Mouse (Mus musculus) stomach, embryonic 15.5 days (tissue): ENCODE data around the gene Slc6a20b. TPM values are rescaled to one million over a fixed set of nuclear protein-coding genes. Genes with fewer than 3 reads are reported as not detected.
"Not testable (repeated sequence)": the region's sequence is repeated elsewhere in the genome, so short reads cannot be mapped to it uniquely, and the experiment has no call there.

Experiments
- ATAC-seq: fragments of 200-750 bp; cut with Nextera tagmentation; 2 replicates; pipeline ENCODE4 v1.8.0; 2017; ENCODE audit warnings: low read depth, moderate number of reproducible peaks, moderate TSS enrichment; ENCODE audit not compliant: insufficient read depth, low FRiP score
- H3K27ac ChIP-seq: fragments of 300-500 bp; sonication (generic); 2 replicates; pipeline ENCODE4 v1.5.1; 2015; ENCODE audit warnings: mild to moderate bottlenecking, inconsistent platforms
- H3K27me3 ChIP-seq: fragments of 300-500 bp; sonication (generic); replicated peaks from 2 replicates; pipeline ENCODE4 v1.6.1; 2015; ENCODE audit warnings: inconsistent platforms
- H3K36me3 ChIP-seq: fragments of 300-500 bp; sonication (generic); 2 replicates; pipeline ENCODE4 v1.6.1; 2015; ENCODE audit warnings: inconsistent platforms
- H3K4me1 ChIP-seq: fragments of 300-500 bp; sonication (generic); 2 replicates; pipeline ENCODE4 v1.6.1; 2015; ENCODE audit warnings: inconsistent platforms
- H3K4me2 ChIP-seq: fragments of 300-500 bp; sonication (generic); 2 replicates; pipeline ENCODE4 v1.6.1; 2015; ENCODE audit warnings: mild to moderate bottlenecking, inconsistent platforms
- H3K4me3 ChIP-seq: fragments of 300-500 bp; sonication (generic); replicated peaks from 2 replicates; pipeline ENCODE4 v1.5.1; 2015; ENCODE audit warnings: inconsistent platforms
- H3K9ac ChIP-seq: fragments of 300-500 bp; sonication (generic); 2 replicates; pipeline ENCODE4 v1.6.1; 2015; ENCODE audit warnings: inconsistent platforms
- H3K9me3 ChIP-seq: fragments of 300-500 bp; sonication (generic); 2 replicates; pipeline ENCODE4 v1.6.1; 2016; ENCODE audit warnings: inconsistent platforms
- WGBS: fragments of 180-500 bp; shearing (Covaris S2); methylation state at CpG from one replicate; pipeline ENCODE4 v1.1.7; 2015; 5-methylcytosine and 5-hydroxymethylcytosine counted together
- polyA plus RNA-seq: library from polyadenylated mRNA; unstranded; fragments of >200 nt; fragmentation: Nextera tagmentation; extraction: Ambion mirVana; gene quantifications from 2 replicates; pipeline ENCODE4 v1.2.1, GENCODE M21; 2015

Gene Slc6a20b
- polyA plus RNA-seq: 0.28 and 0.30 TPM in 2 replicates

DNA sequence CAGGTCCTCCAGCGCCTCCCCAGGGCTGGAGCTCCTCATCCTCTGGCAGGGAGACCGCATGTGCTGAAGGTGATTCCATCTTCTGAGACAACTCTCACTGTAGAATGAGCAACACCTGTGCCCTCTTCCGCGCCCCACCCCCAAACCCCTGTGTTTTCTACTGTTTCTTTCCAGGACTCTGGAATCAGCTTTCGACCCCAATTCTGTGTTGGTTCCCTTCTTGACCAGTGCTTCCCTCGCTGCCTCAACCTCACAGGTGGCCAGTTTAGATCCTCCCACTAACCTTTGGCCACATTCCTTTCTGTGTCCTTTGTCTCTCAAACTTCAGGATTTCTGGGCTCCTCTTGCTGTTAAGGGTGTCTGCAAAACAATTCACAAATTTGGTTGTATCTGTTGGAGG lies at the start of gene Slc6a20b:
TSS of gene Slc6a20b (minus strand) at position 285 of the 400 bp plus-strand sequence.
- no peak within 1 kb of the TSS for H3K4me2 ChIP-seq
- 80% methylated on average over 6 of the region's 6 CpGs for WGBS
- ATAC-seq: no peak
- H3K4me1 ChIP-seq: no peaks in the 10 kb centered on the region
- no peaks in the 10 kb centered on the region for H3K9me3 ChIP-seq
- no peaks in the 10 kb centered on the region for H3K36me3 ChIP-seq
- no peak within 1 kb of the TSS for H3K27ac ChIP-seq
- no peak within 1 kb of the TSS for H3K9ac ChIP-seq
- H3K4me3 ChIP-seq: no peak within 1 kb of the TSS
- H3K27me3 ChIP-seq: no peaks in the 10 kb centered on the region

- 23% methylated on average over 2 of the region's 2 CpGs for WGBS
- H3K4me1 ChIP-seq: peaks cover 8% of the 10 kb centered on the region
- no peaks in the 10 kb centered on the region for H3K36me3 ChIP-seq
- H3K27ac ChIP-seq: no peak overlapping the region
- H3K4me3 ChIP-seq: peak overlapping the region; percentile 45; the same call in 1 of the 2 replicates
- peaks cover 28% of the 10 kb centered on the region for H3K27me3 ChIP-seq
- peak overlapping the region; percentile 76 for H3K4me2 ChIP-seq
- no peak for ATAC-seq
- no peaks in the 10 kb centered on the region for H3K9me3 ChIP-seq
- no peak overlapping the region for H3K9ac ChIP-seq
Measured at GRCm38 (mm10) chr9:123679198-123679597, 46.8 kb upstream of the Slc6a20b start.

DNA sequence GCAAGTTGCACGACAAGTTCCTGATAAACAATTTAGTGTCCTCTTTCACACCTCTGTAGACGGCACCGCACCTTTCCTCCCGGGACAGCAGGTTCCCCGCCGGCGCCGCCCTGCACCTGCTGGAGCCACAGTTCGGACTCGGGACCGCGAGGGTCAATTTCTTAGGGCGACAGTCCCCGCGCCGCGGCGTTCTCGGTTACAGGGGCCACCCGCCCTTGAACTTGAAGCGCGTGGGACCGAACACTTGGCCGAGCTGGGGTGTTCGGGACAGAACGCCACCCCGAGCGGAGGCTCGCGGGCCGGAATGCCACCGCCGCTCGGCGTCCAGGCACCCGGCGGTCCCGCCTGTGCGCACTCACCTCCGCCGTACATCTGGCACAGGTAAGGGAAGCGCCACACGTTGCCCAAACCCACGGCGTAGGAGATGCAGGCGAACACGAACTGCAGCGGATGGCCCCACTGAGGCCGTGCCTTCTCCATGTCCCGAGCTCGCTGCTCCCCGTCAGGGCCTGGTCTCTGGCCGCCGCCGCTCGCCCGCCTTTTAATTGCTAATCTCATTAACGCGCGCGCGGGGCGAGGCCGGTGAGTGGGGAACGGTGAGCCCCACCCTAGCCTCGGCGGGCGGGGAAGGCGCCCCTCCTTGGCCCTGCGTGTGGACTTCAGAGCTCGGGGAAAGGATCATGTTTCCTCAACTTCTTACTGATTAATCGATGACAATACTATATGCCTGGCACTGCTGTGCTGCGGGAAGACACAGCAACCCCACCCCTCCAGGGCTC lies 46.2 kb upstream of the Slc6a20b start, which contains the start of the genes Ccr9 and Slc6a20a:
TSS of gene Ccr9 (plus strand) at position 113 of the 779 bp plus-strand sequence.
TSS of gene Slc6a20a (minus strand) at position 559 of the 779 bp plus-strand sequence.
- Histone ChIP-seq H3K4me3 (peak within 1 kb of the TSS; percentile 45), H3K27me3 (peaks cover 28% of the 10 kb centered on the region), H3K4me2 (peak within 1 kb of the TSS; percentile 76), H3K27ac (no peak within 1 kb of the TSS), H3K4me1 (peaks cover 8% of the 10 kb centered on the region), H3K9me3 (no peaks in the 10 kb centered on the region), H3K9ac (peak within 1 kb of the TSS; percentile 6; the same call in 1 of the 2 replicates), H3K36me3 (no peaks in the 10 kb centered on the region)
- ATAC-seq: peak; percentile 88
- under 1% methylated on average over 73 of the region's 73 CpGs for WGBS

GRCm38 (mm10) chr9:123665645-123666044 lies 33.3 kb upstream of the Slc6a20b start:
- Histone ChIP-seq H3K27ac (no peak overlapping the region), H3K4me2 (no peak overlapping the region), H3K4me1 (no peaks in the 10 kb centered on the region), H3K9me3 (no peaks in the 10 kb centered on the region), H3K27me3 (no peaks in the 10 kb centered on the region), H3K36me3 (no peaks in the 10 kb centered on the region), H3K9ac (no peak overlapping the region), H3K4me3 (no peak overlapping the region)
- 50% methylated on average over 5 of the region's 5 CpGs for WGBS
- no peak for ATAC-seq

GRCm38 (mm10) chr9:123659986-123660676 lies 27.8 kb upstream of the Slc6a20b start:
- H3K4me1 ChIP-seq, H3K27ac ChIP-seq, H3K36me3 ChIP-seq, H3K27me3 ChIP-seq, H3K9me3 ChIP-seq, H3K4me2 ChIP-seq, H3K9ac ChIP-seq, H3K4me3 ChIP-seq, ATAC-seq: not testable (repeated sequence)
- WGBS: 81% methylated on average over 18 of the region's 18 CpGs

DNA sequence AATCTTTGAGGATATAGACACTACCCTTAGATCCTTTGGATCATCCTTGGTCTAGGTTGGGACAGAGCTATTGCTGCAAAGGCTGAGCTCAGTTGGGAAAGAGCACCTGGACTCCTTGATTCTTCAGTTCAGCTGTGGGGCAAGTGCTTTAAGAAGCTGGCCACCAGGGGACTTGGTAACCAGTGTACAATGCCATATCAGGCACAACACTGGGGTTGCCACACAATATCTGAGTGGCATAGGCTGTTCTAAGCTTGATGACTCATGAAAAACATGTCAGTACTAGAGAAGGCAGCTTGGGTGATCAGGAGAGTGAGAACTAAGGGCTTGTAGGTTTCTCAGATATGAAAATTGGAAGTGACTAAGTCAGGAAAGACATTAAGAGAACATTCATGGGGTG lies 26.6 kb upstream of the Slc6a20b start:
- Histone ChIP-seq H3K27ac (no peak overlapping the region), H3K4me1 (no peaks in the 10 kb centered on the region), H3K4me2 (no peak overlapping the region), H3K9ac (no peak overlapping the region), H3K9me3 (no peaks in the 10 kb centered on the region), H3K36me3 (no peaks in the 10 kb centered on the region), H3K4me3 (no peak overlapping the region), H3K27me3 (no peaks in the 10 kb centered on the region)
- ATAC-seq: no peak

DNA sequence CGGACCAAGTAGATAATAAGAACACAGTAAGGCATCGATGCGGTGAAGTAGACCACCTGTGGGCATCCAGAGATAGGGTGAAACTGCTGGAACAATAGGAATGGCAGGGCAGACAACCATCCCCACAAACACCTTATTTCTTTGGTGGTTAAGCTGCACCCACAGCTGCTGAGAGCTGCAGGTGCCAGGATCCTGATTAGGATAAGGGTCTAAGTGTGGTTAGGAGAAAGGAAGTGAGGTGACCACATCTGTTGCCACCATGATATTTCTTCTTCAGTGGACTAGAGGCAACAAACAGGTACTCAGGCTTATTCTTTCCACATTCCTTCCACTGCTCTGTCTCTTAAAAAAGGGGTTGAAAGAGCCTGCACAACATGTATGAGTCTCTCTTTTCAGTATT lies 25.1 kb upstream of the Slc6a20b start:
- Histone ChIP-seq H3K36me3 (no peaks in the 10 kb centered on the region), H3K4me3 (no peak overlapping the region), H3K4me1 (no peaks in the 10 kb centered on the region), H3K4me2 (no peak overlapping the region), H3K27ac (no peak overlapping the region), H3K27me3 (no peaks in the 10 kb centered on the region), H3K9me3 (no peaks in the 10 kb centered on the region), H3K9ac (no peak overlapping the region)
- ATAC-seq: no peak
- WGBS: 83% methylated on average over 3 of the region's 3 CpGs

- Histone ChIP-seq H3K27me3 (no peaks in the 10 kb centered on the region), H3K36me3 (no peaks in the 10 kb centered on the region), H3K9me3 (no peaks in the 10 kb centered on the region), H3K4me1 (no peaks in the 10 kb centered on the region), H3K4me3 (no peak overlapping the region), H3K27ac (no peak overlapping the region), H3K4me2 (no peak overlapping the region), H3K9ac (no peak overlapping the region)
- 43% methylated on average over 4 of the region's 4 CpGs for WGBS
- ATAC-seq: peak; percentile 78
Measured at GRCm38 (mm10) chr9:123651369-123651768, 19.0 kb upstream of the Slc6a20b start.

DNA sequence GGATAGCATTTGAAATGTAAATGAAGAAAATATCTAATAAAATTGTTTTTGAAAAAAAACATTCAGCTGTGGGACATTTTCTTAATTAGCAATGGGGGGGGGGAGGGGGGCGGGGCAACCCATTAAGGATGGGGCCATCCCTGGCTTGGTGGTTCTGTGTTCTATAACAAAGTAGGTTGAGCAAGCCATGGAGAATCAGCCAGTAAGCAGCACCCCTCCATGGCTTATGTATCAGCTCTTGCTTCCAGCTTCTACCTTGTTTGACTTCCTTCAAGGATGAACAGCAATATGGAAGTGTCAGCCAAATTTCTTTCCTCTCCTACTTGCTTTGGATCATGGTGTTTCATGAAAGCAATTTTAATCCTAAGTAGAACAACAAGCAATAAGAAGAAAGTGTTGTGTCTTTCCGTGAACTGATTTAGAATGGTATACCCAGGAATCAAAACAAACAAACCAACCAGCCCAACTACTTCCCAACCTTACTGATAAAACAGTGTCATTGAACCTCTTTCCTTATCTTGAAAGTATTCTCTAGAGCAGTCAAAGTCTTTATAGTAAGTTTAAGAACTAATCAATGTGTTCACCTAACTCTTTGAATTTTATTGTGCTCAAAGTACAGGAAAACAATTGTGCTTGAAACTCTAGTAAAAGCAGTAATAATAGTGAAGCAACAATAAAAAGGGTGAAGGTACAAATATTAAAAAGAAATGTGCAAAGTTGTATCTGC lies 17.6 kb upstream of the Slc6a20b start:
- H3K9ac ChIP-seq: no peak overlapping the region
- H3K36me3 ChIP-seq: no peaks in the 10 kb centered on the region
- ATAC-seq: no peak
- 79% methylated on average over 2 of the region's 2 CpGs for WGBS
- no peaks in the 10 kb centered on the region for H3K4me1 ChIP-seq
- no peak overlapping the region for H3K4me3 ChIP-seq
- no peak overlapping the region for H3K4me2 ChIP-seq
- no peaks in the 10 kb centered on the region for H3K9me3 ChIP-seq
- no peak overlapping the region for H3K27ac ChIP-seq
- no peaks in the 10 kb centered on the region for H3K27me3 ChIP-seq

DNA sequence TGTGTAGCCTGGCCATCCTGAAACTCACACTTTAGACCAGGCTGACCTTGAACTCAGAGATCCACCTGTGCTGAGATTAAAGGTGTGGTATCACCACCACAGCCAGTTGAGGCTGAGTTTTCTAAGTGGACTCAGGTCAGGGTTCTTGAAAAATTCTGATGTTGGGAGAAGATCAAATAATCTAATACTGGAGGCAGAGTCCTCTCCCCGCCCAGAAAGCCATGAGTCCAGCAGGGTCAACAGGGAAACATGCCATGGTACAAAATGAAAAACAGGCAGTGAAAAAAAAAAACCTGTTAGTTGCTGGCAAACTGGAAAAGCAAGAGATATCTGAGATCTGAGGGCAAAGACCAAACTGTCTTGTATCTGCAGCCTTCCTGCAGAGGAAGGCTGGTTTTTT lies 7.7 kb upstream of the Slc6a20b start:
- Histone ChIP-seq H3K27me3 (no peaks in the 10 kb centered on the region), H3K4me3 (no peak overlapping the region), H3K27ac (no peak overlapping the region), H3K4me1 (no peaks in the 10 kb centered on the region), H3K4me2 (no peak overlapping the region), H3K9me3 (no peaks in the 10 kb centered on the region), H3K9ac (no peak overlapping the region), H3K36me3 (no peaks in the 10 kb centered on the region)
- no peak for ATAC-seq
- WGBS: 75% methylated on average over 1 of the region's 1 CpGs

- WGBS: 55% methylated on average over 1 of the region's 1 CpGs
Measured at GRCm38 (mm10) chr9:123638668-123639089, 6.3 kb upstream of the Slc6a20b start.

DNA sequence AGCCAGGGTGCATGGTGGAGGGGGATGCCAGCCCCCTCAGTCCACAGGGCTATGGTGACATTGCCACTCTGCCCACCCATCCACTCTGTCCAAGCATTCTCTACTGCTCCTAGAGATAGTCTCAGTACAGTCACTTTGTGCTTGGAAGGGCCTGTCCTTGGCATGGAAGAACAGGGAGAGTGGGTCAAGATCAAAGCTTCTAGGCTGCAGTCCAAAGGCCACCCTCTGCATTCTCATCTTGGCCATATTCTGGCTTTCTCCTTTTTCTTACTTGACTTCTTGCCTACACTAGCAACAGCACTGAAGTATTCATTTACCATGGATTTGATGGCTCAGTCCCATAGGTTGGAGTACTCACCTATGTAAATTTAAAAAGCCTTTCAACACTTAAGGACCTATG lies 5.9 kb upstream of the Slc6a20b start:
- no peaks in the 10 kb centered on the region for H3K36me3 ChIP-seq
- ATAC-seq: no peak
- H3K27ac ChIP-seq: no peak overlapping the region

More at GRCm38 (mm10) chr9:123638668-123639089, 6.3 kb upstream of the Slc6a20b start:
- Histone ChIP-seq H3K9me3 (no peaks in the 10 kb centered on the region), H3K36me3 (no peaks in the 10 kb centered on the region), H3K27me3 (no peaks in the 10 kb centered on the region), H3K4me3 (no peak overlapping the region), H3K4me2 (no peak overlapping the region), H3K4me1 (no peaks in the 10 kb centered on the region), H3K27ac (no peak overlapping the region), H3K9ac (no peak overlapping the region)
- 0 out of 2 replicates have a peak, but pooled peaks have one; percentile 39 for ATAC-seq

More for the DNA sequence above, 5.9 kb upstream of the Slc6a20b start:
- Histone ChIP-seq H3K27me3 (no peaks in the 10 kb centered on the region), H3K9me3 (no peaks in the 10 kb centered on the region), H3K4me1 (no peaks in the 10 kb centered on the region), H3K4me2 (no peak overlapping the region), H3K4me3 (no peak overlapping the region), H3K9ac (no peak overlapping the region)
